Mouse (Mus musculus): ENCODE results near the gene Zdhhc14. TPM values are rescaled to one million over a fixed set of nuclear protein-coding genes. Genes with fewer than 3 reads are reported as not detected.

Gene Zdhhc14
- polyA plus RNA-seq, 1 experiment from 2014 or later = 2.6 TPM

DNA sequence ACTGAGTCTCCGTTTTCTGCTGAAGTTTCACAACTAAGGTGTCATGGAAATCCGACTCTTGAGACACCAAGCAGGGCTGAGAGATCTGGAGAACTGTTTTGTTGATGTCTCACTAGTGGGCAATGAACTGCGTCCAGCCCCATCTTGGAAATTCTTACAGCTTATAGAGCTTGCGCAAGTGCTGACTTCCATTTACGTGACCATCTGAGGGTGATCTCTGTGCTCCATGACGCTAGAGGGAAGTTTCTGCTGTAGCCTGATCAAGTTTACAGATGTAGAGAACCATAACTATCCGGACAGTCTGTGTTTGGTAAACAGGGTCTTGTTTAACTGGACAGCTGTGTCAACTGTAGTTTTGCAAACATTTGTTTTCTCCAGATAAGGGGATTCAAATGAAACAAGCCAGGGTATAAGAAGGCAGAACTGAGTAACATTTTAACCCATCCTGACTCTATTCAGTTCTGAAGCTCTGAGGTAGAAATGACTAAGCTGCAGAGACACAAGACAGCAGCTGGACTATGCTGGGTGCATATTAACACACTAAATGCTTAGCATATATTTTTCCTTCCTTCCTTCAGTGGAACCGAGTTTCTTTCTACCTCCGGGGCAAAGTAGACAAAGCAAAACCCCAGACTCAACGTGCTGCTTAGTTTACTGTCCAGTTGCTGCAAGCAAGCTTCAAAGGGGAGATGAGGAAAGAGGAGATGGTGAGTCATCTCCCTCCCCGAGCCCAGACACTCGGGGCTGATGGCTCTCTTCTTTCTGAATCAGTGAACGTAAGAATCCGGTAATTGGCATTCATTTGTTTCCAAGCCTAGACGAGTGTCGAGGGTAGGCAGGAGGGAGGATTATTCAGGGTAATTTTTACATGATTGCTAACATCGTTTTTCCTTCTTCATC is 77.0 kb downstream of the Zdhhc14 start:
- no peaks in the 10 kb centered on the region for H3K36me3 ChIP-seq (ENCODE audit: control insufficient read depth, insufficient read depth, low read length)
- H3K4me3 ChIP-seq (ENCODE audit: low read depth, low read length) = no peak overlapping the region
- H3K4me1 ChIP-seq (replicated peaks; ENCODE audit: control insufficient read depth, insufficient read depth, low read length) = peaks cover 6% of the 10 kb centered on the region; the same call in 1 of the 2 replicates
- no peaks in the 10 kb centered on the region for H3K9me3 ChIP-seq (ENCODE audit: control insufficient read depth, low read length)
- no peak for ATAC-seq (replicated peaks; ENCODE audit: low FRiP score, low TSS enrichment, low read depth)
- 69% methylated on average over 17 of the region's 17 CpGs for WGBS
- no peaks in the 10 kb centered on the region for H3K27me3 ChIP-seq (replicated peaks; ENCODE audit: control insufficient read depth, insufficient read depth, low read length)
- no peak overlapping the region for H3K9ac ChIP-seq (ENCODE audit: low read length)
- H3K27ac ChIP-seq (ENCODE audit: low read depth) = no peak overlapping the region
- H3K4me2 ChIP-seq (ENCODE audit: low read length) = no peak overlapping the region
- no peak for DNase-seq (ENCODE audit: low spot score)

DNA sequence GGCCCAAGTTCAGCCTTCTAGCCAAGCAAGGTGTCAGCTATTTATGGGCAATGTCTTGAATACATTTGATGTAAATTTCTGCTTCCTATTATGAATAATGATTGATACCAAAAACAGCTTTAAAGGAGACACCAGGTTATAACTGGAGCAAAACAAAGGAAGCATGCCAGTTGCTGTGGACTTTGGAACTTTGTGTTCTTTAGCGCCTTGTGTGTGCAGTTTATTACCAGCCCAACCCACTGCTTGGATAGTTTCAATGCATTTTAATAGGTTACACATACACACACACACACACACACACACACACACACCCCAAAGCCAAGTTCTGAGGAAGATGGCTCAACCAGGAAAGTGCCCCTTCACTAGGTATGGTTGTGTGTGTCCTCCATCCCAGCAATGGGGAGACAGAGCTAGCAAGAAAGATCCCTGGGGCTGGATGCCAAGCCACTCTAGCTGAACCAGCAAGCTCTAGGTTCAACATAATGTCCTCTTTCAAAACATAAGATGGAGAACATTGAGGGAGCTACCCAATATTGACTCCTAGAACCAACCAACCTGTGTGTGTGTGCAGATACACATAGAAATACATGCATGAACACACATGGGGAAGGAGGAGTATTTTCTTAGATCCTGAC is 79.9 kb downstream of the Zdhhc14 start:
- Histone ChIP-seq H3K27me3 (replicated peaks; ENCODE audit: control insufficient read depth, insufficient read depth, low read length) (no peaks in the 10 kb centered on the region), H3K27ac (ENCODE audit: low read depth) (no peak overlapping the region), H3K9me3 (ENCODE audit: control insufficient read depth, low read length) (no peaks in the 10 kb centered on the region), H3K4me2 (ENCODE audit: low read length) (no peak overlapping the region), H3K9ac (ENCODE audit: low read length) (no peak overlapping the region), H3K4me3 (ENCODE audit: low read depth, low read length) (no peak overlapping the region), H3K4me1 (replicated peaks; ENCODE audit: control insufficient read depth, insufficient read depth, low read length) (peaks cover 6% of the 10 kb centered on the region; the same call in 1 of the 2 replicates), H3K36me3 (ENCODE audit: control insufficient read depth, insufficient read depth, low read length) (no peaks in the 10 kb centered on the region)
- no peak for ATAC-seq (replicated peaks; ENCODE audit: low FRiP score, low TSS enrichment, low read depth)
- no peak for DNase-seq (ENCODE audit: low spot score)
- WGBS = 81% methylated on average over 1 of the region's 1 CpGs

GRCm38 (mm10) chr17:5572745-5573420 is 80.5 kb downstream of the Zdhhc14 start:
- Histone ChIP-seq H3K27me3 (replicated peaks; ENCODE audit: control insufficient read depth, insufficient read depth, low read length) (no peaks in the 10 kb centered on the region), H3K27ac (ENCODE audit: low read depth) (no peak overlapping the region), H3K9me3 (ENCODE audit: control insufficient read depth, low read length) (no peaks in the 10 kb centered on the region), H3K4me1 (replicated peaks; ENCODE audit: control insufficient read depth, insufficient read depth, low read length) (peaks cover under 1% of the 10 kb centered on the region; the same call in 1 of the 2 replicates), H3K36me3 (ENCODE audit: control insufficient read depth, insufficient read depth, low read length) (no peaks in the 10 kb centered on the region), H3K4me2 (ENCODE audit: low read length) (no peak overlapping the region), H3K4me3 (ENCODE audit: low read depth, low read length) (no peak overlapping the region), H3K9ac (ENCODE audit: low read length) (no peak overlapping the region)
- no peak for DNase-seq (ENCODE audit: low spot score)
- no peak for ATAC-seq (replicated peaks; ENCODE audit: low FRiP score, low TSS enrichment, low read depth)

DNA sequence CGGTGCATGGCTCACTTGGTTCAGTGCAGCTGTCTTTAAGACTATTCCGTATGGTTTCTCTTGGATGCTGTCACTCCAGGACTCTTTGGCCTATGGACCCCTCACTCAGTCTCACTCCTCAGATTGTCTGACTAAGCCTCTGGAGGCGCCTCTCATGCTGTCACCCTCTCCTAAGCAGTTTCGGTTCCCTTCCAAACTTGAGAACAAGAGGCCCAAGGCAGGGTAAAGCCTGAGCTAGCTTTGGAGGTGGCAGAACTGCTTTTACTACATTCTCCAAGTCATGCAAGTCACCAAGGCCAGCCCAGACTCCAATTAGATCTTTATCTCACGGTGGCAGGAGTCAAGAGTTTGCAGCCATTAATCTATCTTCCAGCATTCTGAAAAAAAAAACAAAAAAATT is 82.3 kb downstream of the Zdhhc14 start:
- Histone ChIP-seq H3K27me3 (replicated peaks; ENCODE audit: control insufficient read depth, insufficient read depth, low read length) (no peaks in the 10 kb centered on the region), H3K4me1 (replicated peaks; ENCODE audit: control insufficient read depth, insufficient read depth, low read length) (no peaks in the 10 kb centered on the region), H3K4me2 (ENCODE audit: low read length) (no peak overlapping the region), H3K4me3 (ENCODE audit: low read depth, low read length) (no peak overlapping the region), H3K27ac (ENCODE audit: low read depth) (no peak overlapping the region), H3K9ac (ENCODE audit: low read length) (no peak overlapping the region), H3K36me3 (ENCODE audit: control insufficient read depth, insufficient read depth, low read length) (no peaks in the 10 kb centered on the region), H3K9me3 (ENCODE audit: control insufficient read depth, low read length) (no peaks in the 10 kb centered on the region)
- 75% methylated on average over 5 of the region's 5 CpGs for whole genome bisulfite sequencing
- no peak for DNase-seq (ENCODE audit: low spot score)
- ATAC-seq (replicated peaks; ENCODE audit: low FRiP score, low TSS enrichment, low read depth) = no peak

DNA sequence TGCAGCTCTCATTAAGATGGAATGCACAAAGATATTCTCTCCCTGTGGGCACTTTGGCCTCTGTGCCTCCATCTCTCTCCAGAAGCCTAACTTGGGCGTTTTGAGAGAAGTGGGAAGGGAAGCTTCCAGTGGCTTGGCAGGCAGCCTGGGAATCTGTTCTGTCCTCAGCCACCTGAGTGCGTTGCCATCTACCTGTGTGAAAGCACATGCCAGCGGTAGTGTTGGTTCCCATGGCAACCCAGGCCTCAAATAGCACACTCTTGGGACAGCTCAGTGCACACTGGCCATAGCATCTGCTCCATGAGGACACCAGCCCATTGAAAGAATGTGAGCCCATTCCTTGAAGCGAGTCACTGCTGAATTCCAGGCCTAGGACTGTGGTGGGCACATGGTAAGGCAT is 83.2 kb downstream of the Zdhhc14 start:
- WGBS = 65% methylated on average over 4 of the region's 4 CpGs
- ATAC-seq (replicated peaks; ENCODE audit: low FRiP score, low TSS enrichment, low read depth) (no peak), DNase-seq (ENCODE audit: low spot score) (no peak)
- H3K27me3 ChIP-seq (replicated peaks; ENCODE audit: control insufficient read depth, insufficient read depth, low read length) = no peaks in the 10 kb centered on the region
- no peak overlapping the region for H3K4me2 ChIP-seq (ENCODE audit: low read length)
- H3K4me1 ChIP-seq (replicated peaks; ENCODE audit: control insufficient read depth, insufficient read depth, low read length) = no peaks in the 10 kb centered on the region
- H3K27ac ChIP-seq (ENCODE audit: low read depth) = no peak overlapping the region
- H3K9ac ChIP-seq (ENCODE audit: low read length) = no peak overlapping the region
- H3K36me3 ChIP-seq (ENCODE audit: control insufficient read depth, insufficient read depth, low read length) = no peaks in the 10 kb centered on the region
- H3K4me3 ChIP-seq (ENCODE audit: low read depth, low read length) = no peak overlapping the region
- H3K9me3 ChIP-seq (ENCODE audit: control insufficient read depth, low read length) = no peaks in the 10 kb centered on the region

DNA sequence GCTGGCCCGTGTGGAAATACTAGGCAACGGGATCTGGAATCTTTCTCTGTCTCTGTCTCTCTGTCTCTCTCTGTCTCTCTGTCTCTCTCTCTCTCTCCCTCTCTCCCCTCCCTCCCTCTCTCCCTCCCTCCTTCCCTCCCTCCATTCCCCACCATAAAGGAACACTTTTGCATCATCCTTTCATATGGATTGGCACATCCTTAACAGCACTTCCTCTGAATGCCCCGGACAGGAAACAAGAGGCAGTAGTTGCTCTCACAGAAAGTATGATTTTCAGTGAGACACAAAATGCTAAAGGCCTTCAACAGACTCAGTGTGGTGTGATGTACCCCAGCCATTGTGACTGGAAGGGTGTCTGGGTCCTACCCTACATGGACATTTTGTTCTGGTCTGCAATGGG is 89.9 kb downstream of the Zdhhc14 start:
- ATAC-seq (replicated peaks; ENCODE audit: low FRiP score, low TSS enrichment, low read depth) (no peak), DNase-seq (ENCODE audit: low spot score) (no peak)
- Histone ChIP-seq H3K36me3 (ENCODE audit: control insufficient read depth, insufficient read depth, low read length) (no peaks in the 10 kb centered on the region), H3K4me2 (ENCODE audit: low read length) (no peak overlapping the region), H3K9me3 (ENCODE audit: control insufficient read depth, low read length) (no peaks in the 10 kb centered on the region), H3K27ac (ENCODE audit: low read depth) (no peak overlapping the region), H3K4me1 (replicated peaks; ENCODE audit: control insufficient read depth, insufficient read depth, low read length) (no peaks in the 10 kb centered on the region), H3K9ac (ENCODE audit: low read length) (no peak overlapping the region), H3K4me3 (ENCODE audit: low read depth, low read length) (no peak overlapping the region), H3K27me3 (replicated peaks; ENCODE audit: control insufficient read depth, insufficient read depth, low read length) (no peaks in the 10 kb centered on the region)
- 90% methylated on average over 3 of the region's 3 CpGs for WGBS

GRCm38 (mm10) chr17:5582937-5583336 is 90.6 kb downstream of the Zdhhc14 start:
- H3K36me3 ChIP-seq (ENCODE audit: control insufficient read depth, insufficient read depth, low read length) = no peaks in the 10 kb centered on the region
- no peaks in the 10 kb centered on the region for H3K4me1 ChIP-seq (replicated peaks; ENCODE audit: control insufficient read depth, insufficient read depth, low read length)
- H3K27ac ChIP-seq (ENCODE audit: low read depth) = no peak overlapping the region
- H3K9me3 ChIP-seq (ENCODE audit: control insufficient read depth, low read length) = no peaks in the 10 kb centered on the region
- H3K4me2 ChIP-seq (ENCODE audit: low read length) = no peak overlapping the region
- H3K4me3 ChIP-seq (ENCODE audit: low read depth, low read length) = no peak overlapping the region
- H3K27me3 ChIP-seq (replicated peaks; ENCODE audit: control insufficient read depth, insufficient read depth, low read length) = no peaks in the 10 kb centered on the region
- no peak overlapping the region for H3K9ac ChIP-seq (ENCODE audit: low read length)
- WGBS = 89% methylated on average over 5 of the region's 5 CpGs
- no peak for ATAC-seq (replicated peaks; ENCODE audit: low FRiP score, low TSS enrichment, low read depth)
- no peak for DNase-seq (ENCODE audit: low spot score)

DNA sequence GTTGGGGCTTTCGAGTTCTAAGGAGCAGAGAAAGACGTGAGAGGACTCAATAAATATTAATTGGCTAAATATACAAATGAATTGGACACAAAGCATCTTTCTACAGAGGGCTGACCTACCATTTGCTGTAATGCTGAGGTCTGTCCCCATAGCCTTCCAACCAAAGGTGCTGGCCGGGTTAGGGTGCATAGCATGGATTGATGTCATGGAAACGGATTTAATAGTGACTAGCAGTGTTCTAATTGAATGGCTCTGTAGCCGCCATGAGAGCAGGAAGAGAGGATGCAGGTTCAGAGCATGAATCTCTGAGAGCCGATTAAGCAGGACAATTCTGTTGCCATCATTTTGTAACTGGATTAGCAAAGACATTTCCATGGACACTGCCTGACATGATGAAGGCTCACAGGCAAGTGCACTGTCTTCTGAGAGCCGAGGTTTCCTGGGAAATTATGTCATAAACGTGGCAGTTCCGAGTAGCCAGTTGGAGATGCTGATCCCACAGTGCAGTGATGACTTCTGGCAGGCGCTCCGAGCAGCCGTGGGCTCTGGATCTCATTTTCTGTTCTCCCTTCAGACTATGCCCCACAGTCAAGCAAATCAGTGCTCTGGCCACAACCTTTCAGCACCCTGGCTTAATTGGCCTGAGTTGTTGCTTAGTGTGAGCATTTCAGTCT is 91.3 kb downstream of the Zdhhc14 start:
- no peak overlapping the region for H3K27ac ChIP-seq (ENCODE audit: low read depth)
- H3K9ac ChIP-seq (ENCODE audit: low read length) = no peak overlapping the region
- WGBS = 66% methylated on average over 12 of the region's 12 CpGs
- no peak for ATAC-seq (replicated peaks; ENCODE audit: low FRiP score, low TSS enrichment, low read depth)
- no peak for DNase-seq (ENCODE audit: low spot score)
- H3K36me3 ChIP-seq (ENCODE audit: control insufficient read depth, insufficient read depth, low read length) = no peaks in the 10 kb centered on the region
- no peaks in the 10 kb centered on the region for H3K4me1 ChIP-seq (replicated peaks; ENCODE audit: control insufficient read depth, insufficient read depth, low read length)
- no peak overlapping the region for H3K4me3 ChIP-seq (ENCODE audit: low read depth, low read length)
- H3K9me3 ChIP-seq (ENCODE audit: control insufficient read depth, low read length) = no peaks in the 10 kb centered on the region
- no peak overlapping the region for H3K4me2 ChIP-seq (ENCODE audit: low read length)
- H3K27me3 ChIP-seq (replicated peaks; ENCODE audit: control insufficient read depth, insufficient read depth, low read length) = no peaks in the 10 kb centered on the region
